Mouse (Mus musculus): ENCODE measurements around the gene Smoc1.

GRCm38 (mm10) chr12:81099161-81099560 lies 72.6 kb downstream of the Smoc1 start:
- TF ChIP-seq POLR2A (IDR thresholded peaks at IDR 0.05; ENCODE audit: insufficient read depth, low read depth, low read length) (no peak), EP300 (IDR thresholded peaks at IDR 0.05; ENCODE audit: insufficient read depth, low read depth, low read length) (no peak)
